Mouse (Mus musculus) bone marrow, adult 2 months (tissue): ENCODE results near the gene Znrf2. TPM values are rescaled to one million over a fixed set of nuclear protein-coding genes. Genes with fewer than 3 reads are reported as not detected.

ENCODE experiments used
- H3K27ac ChIP-seq: fragments of 200-500 bp; 2 replicates; pipeline ENCODE4 v1.5.1; 2012; ENCODE audit warnings: low read depth, mild to moderate bottlenecking, control low read depth, inconsistent platforms, low read length; ENCODE audit not compliant: control insufficient read depth, poor library complexity, insufficient read depth
- H3K4me1 ChIP-seq: fragments of 200-500 bp; 2 replicates; pipeline ENCODE4 v1.6.1; 2011; ENCODE audit warnings: low read length; ENCODE audit not compliant: control insufficient read depth, insufficient read depth
- H3K4me3 ChIP-seq: fragments of 200-500 bp; replicated peaks from 2 replicates; pipeline ENCODE3; 2011; ENCODE audit warnings: mild to moderate bottlenecking, low read depth, low read length, control low read depth; ENCODE audit not compliant: control insufficient read depth
- CTCF ChIP-seq: fragments of 200-500 bp; IDR thresholded peaks from 2 replicates; pipeline ENCODE4 v1.5.1; 2011; ENCODE audit warnings: low read length, control low read depth; ENCODE audit not compliant: control insufficient read depth, insufficient read depth
- POLR2A ChIP-seq: fragments of 200-500 bp; IDR thresholded peaks from 2 replicates; pipeline ENCODE4 v1.6.1; 2011; ENCODE audit warnings: low read depth, mild to moderate bottlenecking, control low read depth, low read length, borderline replicate concordance; ENCODE audit not compliant: control insufficient read depth
- WGBS: fragments of 180-500 bp; shearing (Covaris S2); methylation state at CpG from one replicate; pipeline ENCODE4 v1.1.7; 2018; 5-methylcytosine and 5-hydroxymethylcytosine counted together
- polyA plus RNA-seq: library from polyadenylated mRNA; stranded (reverse); fragments of >200 nt; gene quantifications from 2 replicates; pipeline ENCODE4 v1.2.4, GENCODE M21; 2011; ENCODE audit warnings: low replicate concordance; ENCODE audit not compliant: missing spikeins, insufficient read depth, insufficient read length

Znrf2 gene
- polyA plus RNA-seq, 1 experiment, result 10.6 TPM

- H3K4me3 ChIP-seq, result no peak overlapping the region
- WGBS, result 71% methylated on average over 2 of the region's 2 CpGs
- no peaks in the 10 kb centered on the region; the same call in 1 of the 2 replicates for H3K4me1 ChIP-seq
- no peak overlapping the region for H3K27ac ChIP-seq
- TF ChIP-seq POLR2A (no peak), CTCF (no peak)
Observed at GRCm38 (mm10) chr6:54902547-54902946, 85.8 kb downstream of the Znrf2 start.

- 86% methylated on average over 10 of the region's 10 CpGs for WGBS
- no peak for TF ChIP-seq POLR2A
- no peak for TF ChIP-seq CTCF
- Histone ChIP-seq H3K4me1 (no peaks in the 10 kb centered on the region; the same call in 1 of the 2 replicates), H3K27ac (no peak overlapping the region), H3K4me3 (no peak overlapping the region)
Observed at GRCm38 (mm10) chr6:54906053-54907040, 89.6 kb downstream of the Znrf2 start.

GRCm38 (mm10) chr6:54914977-54915376 lies 98.3 kb downstream of the Znrf2 start:
- no peak overlapping the region for H3K4me3 ChIP-seq
- no peak for TF ChIP-seq POLR2A
- no peak for TF ChIP-seq CTCF
- WGBS, result 97% methylated on average over 4 of the region's 4 CpGs
- H3K4me1 ChIP-seq, result no peaks in the 10 kb centered on the region; the same call in 1 of the 2 replicates
- no peak overlapping the region for H3K27ac ChIP-seq

- Histone ChIP-seq H3K4me1 (no peaks in the 10 kb centered on the region; the same call in 1 of the 2 replicates), H3K27ac (no peak overlapping the region), H3K4me3 (no peak overlapping the region)
- WGBS, result 21% methylated on average over 4 of the region's 4 CpGs
- TF ChIP-seq POLR2A (no peak), CTCF (no peak)
Observed at GRCm38 (mm10) chr6:54916163-54916562, 99.4 kb downstream of the Znrf2 start.

GRCm38 (mm10) chr6:54916941-54917340 lies 100.2 kb downstream of the Znrf2 start:
- 65% methylated on average over 4 of the region's 4 CpGs for WGBS
- Histone ChIP-seq H3K4me1 (no peaks in the 10 kb centered on the region; the same call in 1 of the 2 replicates), H3K27ac (no peak overlapping the region), H3K4me3 (no peak overlapping the region)
- no peak for TF ChIP-seq CTCF

GRCm38 (mm10) chr6:54917523-54917922 lies 100.8 kb downstream of the Znrf2 start:
- no peaks in the 10 kb centered on the region; the same call in 1 of the 2 replicates for H3K4me1 ChIP-seq
- H3K27ac ChIP-seq, result no peak overlapping the region
- 16% methylated on average over 4 of the region's 4 CpGs for WGBS
- no peak for TF ChIP-seq POLR2A
- TF ChIP-seq CTCF, result peak; percentile 77
- no peak overlapping the region for H3K4me3 ChIP-seq

- H3K4me3 ChIP-seq, result no peak overlapping the region
- no peak for TF ChIP-seq POLR2A
- no peak for TF ChIP-seq CTCF
- H3K4me1 ChIP-seq, result no peaks in the 10 kb centered on the region; the same call in 1 of the 2 replicates
- no peak overlapping the region for H3K27ac ChIP-seq
- WGBS, result 77% methylated on average over 5 of the region's 5 CpGs
Observed at GRCm38 (mm10) chr6:54918521-54918920, 101.8 kb downstream of the Znrf2 start.

GRCm38 (mm10) chr6:54924538-54924937 lies 107.8 kb downstream of the Znrf2 start:
- no peak for TF ChIP-seq POLR2A
- TF ChIP-seq CTCF, result no peak
- Histone ChIP-seq H3K27ac (peak overlapping the region; percentile 22; the same call in 1 of the 2 replicates), H3K4me3 (no peak overlapping the region), H3K4me1 (peaks cover 2% of the 10 kb centered on the region; the same call in 1 of the 2 replicates)
- 89% methylated on average over 16 of the region's 16 CpGs for WGBS
